Mouse (Mus musculus) stomach, embryonic 16.5 days (tissue): ENCODE data around the gene Pnpla3. TPM values are rescaled to one million over a fixed set of nuclear protein-coding genes. Genes with fewer than 3 reads are reported as not detected.

ENCODE experiments used
- ATAC-seq: fragments of 200-750 bp; cut with Nextera tagmentation; 2 replicates; pipeline ENCODE4 v1.8.0; 2017; ENCODE audit warnings: moderate number of reproducible peaks, moderate TSS enrichment; ENCODE audit not compliant: insufficient read depth, low FRiP score
- H3K27ac ChIP-seq: fragments of 300-500 bp; sonication (generic); 2 replicates; pipeline ENCODE4 v1.5.1; 2014; ENCODE audit warnings: low read length
- H3K27me3 ChIP-seq: fragments of 300-500 bp; sonication (generic); 2 replicates; pipeline ENCODE4 v1.6.1; 2014; ENCODE audit warnings: low read length, control low read depth, mixed read lengths; ENCODE audit not compliant: control insufficient read depth, insufficient read depth
- H3K36me3 ChIP-seq: fragments of 300-500 bp; sonication (generic); 2 replicates; pipeline ENCODE4 v1.6.1; 2014; ENCODE audit warnings: low read length; ENCODE audit not compliant: control insufficient read depth, insufficient read depth
- H3K4me1 ChIP-seq: fragments of 300-500 bp; sonication (generic); 2 replicates; pipeline ENCODE4 v1.6.1; 2014; ENCODE audit warnings: low read length, control low read depth, mixed read lengths; ENCODE audit not compliant: control insufficient read depth, insufficient read depth
- H3K4me2 ChIP-seq: fragments of 300-500 bp; sonication (generic); 2 replicates; pipeline ENCODE4 v1.6.1; 2014; ENCODE audit warnings: low read depth, low read length, mixed read lengths
- H3K4me3 ChIP-seq: fragments of 300-500 bp; sonication (generic); replicated peaks from 2 replicates; pipeline ENCODE4 v1.5.1; 2014; ENCODE audit warnings: mild to moderate bottlenecking, low read length
- H3K9ac ChIP-seq: fragments of 300-500 bp; sonication (generic); 2 replicates; pipeline ENCODE4 v1.6.1; 2014; ENCODE audit warnings: low read length
- H3K9me3 ChIP-seq: fragments of 300-500 bp; sonication (generic); replicated peaks from 2 replicates; pipeline ENCODE4 v1.6.1; 2016; ENCODE audit warnings: low read length, control low read depth; ENCODE audit not compliant: control insufficient read depth
- WGBS: fragments of 180-500 bp; shearing (Covaris S2); extraction: QIAGEN DNeasy Blood & Tissue Kit; methylation state at CpG from one replicate; pipeline ENCODE4 v1.1.7; 2014; 5-methylcytosine and 5-hydroxymethylcytosine counted together
- polyA plus RNA-seq: library from polyadenylated mRNA; unstranded; fragments of >200 nt; fragmentation: Nextera tagmentation; extraction: Ambion mirVana; gene quantifications from 2 replicates; pipeline ENCODE4 v1.2.1, GENCODE M21; 2015

Gene Pnpla3
- polyA plus RNA-seq, 1 experiment from 2014 or later = 1.3 TPM

DNA sequence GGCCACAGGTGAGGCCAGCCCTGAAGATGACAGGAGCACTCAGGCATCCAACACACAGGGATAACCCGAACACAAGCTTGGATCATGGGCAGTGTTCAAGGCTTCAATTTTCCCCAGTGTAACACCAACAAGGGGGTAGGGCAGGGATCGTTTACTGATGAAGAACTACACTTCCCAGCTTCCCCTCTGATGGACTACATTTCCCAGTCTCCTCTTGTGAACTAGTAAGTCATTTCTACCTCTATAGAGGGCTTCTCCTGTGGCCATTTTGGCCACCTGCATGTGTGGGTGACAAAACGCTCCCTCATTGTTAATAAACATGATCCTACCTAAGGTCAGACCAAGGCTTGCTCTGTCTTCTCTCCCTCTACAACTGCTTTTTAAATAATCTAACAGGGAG lies 22.2 kb downstream of the Pnpla3 start:
- H3K4me3 ChIP-seq = no peak overlapping the region
- no peaks in the 10 kb centered on the region for H3K27me3 ChIP-seq
- no peak for ATAC-seq
- 0 out of 2 replicates have a peak, but pooled peaks cover 5% of the 10 kb centered on the region for H3K4me1 ChIP-seq
- H3K36me3 ChIP-seq = no peaks in the 10 kb centered on the region
- 48% methylated on average over 3 of the region's 3 CpGs for WGBS
- H3K9me3 ChIP-seq = no peaks in the 10 kb centered on the region
- H3K27ac ChIP-seq = no peak overlapping the region
- H3K9ac ChIP-seq = no peak overlapping the region
- no peak overlapping the region for H3K4me2 ChIP-seq

DNA sequence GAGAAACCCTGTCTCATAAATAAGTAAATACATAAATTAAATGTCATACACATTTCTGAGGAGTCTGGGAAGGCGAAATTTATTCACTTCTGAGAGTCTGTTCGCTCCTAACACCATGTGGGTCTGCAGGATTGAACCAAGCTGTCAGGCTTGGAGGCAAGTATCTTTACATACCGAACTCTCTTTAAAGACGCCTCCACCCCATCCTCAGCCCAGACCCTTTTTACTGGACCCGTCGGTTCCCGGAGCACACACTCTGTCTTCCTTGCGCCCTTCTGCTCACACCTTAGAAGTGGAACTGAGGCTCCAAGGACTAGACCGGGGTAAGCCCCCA lies 24.1 kb downstream of the Pnpla3 start:
- Histone ChIP-seq H3K9ac (peak overlapping the region; percentile 84), H3K27ac (peak overlapping the region; percentile 95), H3K4me1 (0 out of 2 replicates have a peak, but pooled peaks cover 5% of the 10 kb centered on the region), H3K4me2 (peak overlapping the region; percentile 77), H3K4me3 (peak overlapping the region; percentile 94), H3K27me3 (no peaks in the 10 kb centered on the region), H3K36me3 (0 out of 2 replicates have a peak, but pooled peaks cover 4% of the 10 kb centered on the region), H3K9me3 (no peaks in the 10 kb centered on the region)
- ATAC-seq = no peak
- 2% methylated on average over 9 of the region's 9 CpGs for WGBS

DNA sequence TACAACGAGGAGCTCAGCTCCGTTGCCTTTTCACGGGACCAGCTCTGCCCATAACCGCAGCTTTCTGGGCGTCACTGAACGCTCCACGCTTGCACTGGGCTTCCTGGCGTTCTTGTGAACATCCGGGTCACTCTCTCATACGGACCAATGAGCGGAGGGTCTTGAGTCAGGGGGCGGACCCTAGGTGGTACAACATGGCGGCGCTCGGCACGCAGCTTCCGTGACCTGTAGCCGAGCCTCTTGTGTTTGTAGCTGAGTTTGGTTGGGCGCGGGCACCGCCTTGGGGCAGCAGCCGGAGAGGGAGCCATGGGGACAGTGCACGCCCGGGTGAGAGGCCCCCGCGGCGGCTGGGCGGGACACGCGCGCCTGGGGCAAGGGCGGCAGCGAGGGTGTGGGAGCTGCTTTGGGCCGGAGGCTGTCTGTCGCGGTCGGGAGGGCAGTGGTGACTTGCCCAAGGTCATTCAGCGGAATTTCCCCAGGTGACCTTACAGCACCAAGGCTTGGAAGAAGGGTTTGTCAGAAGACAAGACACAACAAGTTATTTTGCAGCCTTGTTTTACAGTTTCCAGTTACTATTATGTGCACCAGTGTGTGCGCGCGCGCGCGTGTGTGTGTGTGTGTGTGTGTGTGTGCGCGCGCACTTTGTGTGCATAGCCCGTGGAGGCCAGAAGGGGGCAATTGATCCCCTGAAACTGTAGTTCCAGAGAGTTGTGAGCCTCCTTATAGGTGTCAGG lies 24.6 kb downstream of the Pnpla3 start, which contains the start of gene Samm50:
TSS of gene Samm50 (plus strand) at position 184 of the 734 bp plus-strand sequence.
- Histone ChIP-seq H3K4me1 (0 out of 2 replicates have a peak, but pooled peaks cover 5% of the 10 kb centered on the region), H3K36me3 (0 out of 2 replicates have a peak, but pooled peaks cover 6% of the 10 kb centered on the region), H3K27ac (peak within 1 kb of the TSS; percentile 95), H3K4me2 (peak within 1 kb of the TSS; percentile 77), H3K9me3 (no peaks in the 10 kb centered on the region), H3K27me3 (no peaks in the 10 kb centered on the region), H3K9ac (peak within 1 kb of the TSS; percentile 94), H3K4me3 (peak within 1 kb of the TSS; percentile 94)
- WGBS = 3% methylated on average over 48 of the region's 48 CpGs
- peak; percentile 98 for ATAC-seq

DNA sequence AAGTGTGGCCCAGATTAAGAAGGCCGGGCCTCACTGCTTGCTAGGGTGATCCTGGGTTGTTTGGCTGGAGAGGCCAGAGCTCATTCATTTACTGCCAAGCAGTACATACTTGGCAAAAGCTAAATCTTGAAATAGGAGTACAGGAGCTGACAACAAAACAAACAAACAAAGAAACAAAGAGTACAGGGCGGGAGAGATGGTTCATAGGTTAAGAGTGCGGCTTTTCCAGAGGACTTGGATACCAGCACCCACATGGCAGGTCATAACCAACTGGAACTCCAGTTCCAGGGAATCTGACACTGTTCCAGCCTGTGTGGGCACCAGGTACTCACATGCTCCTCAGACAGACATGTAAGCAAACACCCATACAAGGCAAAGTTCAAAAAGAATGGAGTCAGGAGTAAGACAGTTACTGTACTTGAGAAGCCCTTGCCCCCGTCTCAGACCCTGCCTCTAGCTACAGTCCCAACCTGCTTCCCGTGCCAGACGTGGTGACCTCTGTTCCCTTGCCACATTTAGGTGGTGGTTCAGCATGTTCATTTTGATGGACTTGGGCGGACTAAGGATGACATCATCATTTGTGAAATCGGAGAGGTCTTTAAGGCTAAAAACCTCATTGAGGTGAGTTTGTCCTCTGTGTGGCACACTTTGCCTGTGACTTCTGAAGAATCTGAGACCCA lies 29.0 kb downstream of the Pnpla3 start:
- Histone ChIP-seq H3K36me3 (peaks cover 30% of the 10 kb centered on the region), H3K27ac (no peak overlapping the region), H3K4me3 (no peak overlapping the region), H3K27me3 (no peaks in the 10 kb centered on the region), H3K9me3 (no peaks in the 10 kb centered on the region), H3K4me1 (0 out of 2 replicates have a peak, but pooled peaks cover 5% of the 10 kb centered on the region), H3K9ac (no peak overlapping the region), H3K4me2 (no peak overlapping the region)
- no peak for ATAC-seq
- 84% methylated on average over 8 of the region's 8 CpGs for WGBS

DNA sequence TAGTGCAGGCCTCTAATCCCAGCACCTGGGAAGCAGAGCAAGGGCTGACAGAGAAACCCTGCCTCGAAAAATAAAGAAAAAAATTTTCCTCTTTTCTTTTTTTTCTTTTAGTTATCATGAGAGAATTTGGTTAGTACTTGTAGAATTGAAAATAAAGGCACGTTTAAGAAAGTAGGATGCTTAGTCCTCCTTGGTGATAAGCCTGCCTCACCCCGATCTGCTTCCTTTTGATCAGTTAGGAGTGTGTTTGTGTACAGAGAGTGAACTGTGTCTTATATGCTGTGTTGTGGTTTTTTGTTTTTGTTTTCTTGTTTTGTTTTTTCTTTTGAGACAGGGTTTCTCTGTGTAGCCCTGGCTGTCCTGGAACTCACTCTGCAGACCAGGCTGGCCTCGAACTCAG lies 39.7 kb downstream of the Pnpla3 start:
- peaks cover 40% of the 10 kb centered on the region for H3K36me3 ChIP-seq

DNA sequence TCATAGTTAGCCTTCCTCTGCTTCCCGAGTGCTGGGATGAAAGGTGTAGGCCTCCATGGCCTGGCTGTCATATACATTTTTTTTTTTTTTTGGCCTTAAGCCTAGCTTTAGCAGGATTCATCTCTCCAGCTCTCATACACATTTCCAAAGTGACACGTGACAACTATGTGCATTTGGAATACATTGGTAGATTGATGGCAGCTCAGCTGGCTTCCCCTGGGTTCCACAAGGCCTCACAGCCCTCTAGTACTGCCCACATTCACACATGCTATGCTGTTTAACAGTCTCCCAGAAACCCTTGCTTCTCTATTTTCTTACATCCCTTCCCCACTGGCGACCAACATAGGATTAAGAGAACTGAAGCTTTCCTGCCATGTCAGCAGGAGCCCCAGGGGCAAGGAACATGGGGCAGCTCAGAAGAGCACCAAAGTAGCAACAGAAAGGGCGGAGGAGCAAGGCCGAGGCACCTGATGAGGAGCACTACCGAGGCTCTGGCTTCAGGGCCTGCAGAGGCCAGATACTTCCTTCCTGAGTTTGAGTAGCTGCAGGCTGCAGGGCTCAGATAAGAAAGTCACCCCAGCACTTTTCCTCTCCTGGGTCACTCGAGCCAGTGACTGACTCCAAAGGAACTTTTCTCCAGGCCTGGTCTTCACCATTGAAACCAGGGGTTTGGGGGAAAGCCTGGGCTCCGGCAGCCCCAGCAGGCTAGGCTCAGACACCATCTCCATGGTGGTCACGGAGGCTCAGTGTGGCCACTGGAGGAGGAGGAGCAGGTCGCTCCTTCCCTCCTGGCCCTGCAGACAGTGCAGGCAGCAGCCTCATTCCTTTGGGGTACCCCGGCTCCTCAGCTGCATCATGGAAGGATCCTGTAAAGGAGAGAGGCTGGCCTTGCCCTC lies 42.1 kb downstream of the Pnpla3 start:
- Histone ChIP-seq H3K4me2 (no peak overlapping the region), H3K4me1 (0 out of 2 replicates have a peak, but pooled peaks cover 3% of the 10 kb centered on the region), H3K4me3 (no peak overlapping the region), H3K9me3 (no peaks in the 10 kb centered on the region), H3K27ac (no peak overlapping the region), H3K27me3 (no peaks in the 10 kb centered on the region), H3K36me3 (peaks cover 32% of the 10 kb centered on the region), H3K9ac (no peak overlapping the region)
- peak; percentile 11; the same call in 1 of the 2 replicates for ATAC-seq
- 80% methylated on average over 11 of the region's 11 CpGs for WGBS

More for the DNA sequence above, 39.7 kb downstream of the Pnpla3 start:
- Histone ChIP-seq H3K4me2 (no peak overlapping the region), H3K27me3 (no peaks in the 10 kb centered on the region), H3K4me3 (no peak overlapping the region), H3K27ac (no peak overlapping the region), H3K9me3 (no peaks in the 10 kb centered on the region), H3K4me1 (0 out of 2 replicates have a peak, but pooled peaks cover under 1% of the 10 kb centered on the region), H3K9ac (no peak overlapping the region)
- 93% methylated on average over 4 of the region's 4 CpGs for WGBS
- no peak for ATAC-seq

DNA sequence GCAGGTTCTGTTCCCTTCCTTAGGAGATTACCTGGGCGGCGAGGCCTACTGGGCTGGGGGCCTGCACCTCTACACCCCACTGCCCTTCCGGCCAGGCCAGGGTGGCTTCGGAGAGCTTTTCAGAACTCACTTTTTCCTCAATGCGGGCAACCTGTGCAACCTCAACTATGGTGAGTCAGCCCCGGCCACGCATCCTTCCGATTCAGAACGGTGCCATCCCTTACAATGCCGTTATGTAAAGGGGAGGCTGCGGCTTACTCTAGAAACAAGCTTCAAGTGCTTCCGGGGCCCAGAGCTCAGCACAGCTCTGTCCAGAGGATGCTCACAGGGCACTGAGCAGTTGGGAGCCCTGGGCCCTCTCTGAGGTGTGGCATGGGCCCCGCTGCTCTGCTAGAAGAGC lies 42.8 kb downstream of the Pnpla3 start:
- Histone ChIP-seq H3K4me2 (no peak overlapping the region), H3K9ac (no peak overlapping the region), H3K27me3 (no peaks in the 10 kb centered on the region), H3K36me3 (peaks cover 32% of the 10 kb centered on the region), H3K9me3 (no peaks in the 10 kb centered on the region), H3K4me1 (0 out of 2 replicates have a peak, but pooled peaks cover 3% of the 10 kb centered on the region), H3K4me3 (no peak overlapping the region), H3K27ac (no peak overlapping the region)
- ATAC-seq = no peak
- WGBS = 93% methylated on average over 13 of the region's 13 CpGs

DNA sequence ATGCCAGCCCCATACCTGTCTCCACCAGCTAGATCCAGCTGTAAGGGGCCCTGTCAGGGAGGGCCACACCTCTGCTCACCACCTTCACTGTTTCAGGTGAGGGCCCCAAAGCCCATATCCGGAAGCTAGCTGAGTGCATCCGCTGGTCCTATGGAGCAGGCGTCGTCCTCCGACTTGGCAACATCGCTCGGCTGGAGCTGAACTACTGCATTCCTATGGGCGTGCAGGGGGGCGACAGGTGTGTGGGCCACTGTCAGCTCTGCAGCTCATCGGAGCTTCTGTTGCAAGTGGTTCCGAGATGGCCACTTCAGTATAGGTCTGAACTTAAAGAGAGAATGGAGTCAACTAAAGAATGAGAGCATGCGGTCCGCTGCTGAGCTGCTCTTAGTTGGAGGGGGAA lies 43.3 kb downstream of the Pnpla3 start:
- Histone ChIP-seq H3K9me3 (no peaks in the 10 kb centered on the region), H3K4me2 (no peak overlapping the region), H3K4me1 (0 out of 2 replicates have a peak, but pooled peaks cover 3% of the 10 kb centered on the region), H3K9ac (no peak overlapping the region), H3K36me3 (peaks cover 30% of the 10 kb centered on the region), H3K27me3 (no peaks in the 10 kb centered on the region), H3K4me3 (no peak overlapping the region), H3K27ac (no peak overlapping the region)
- WGBS = 88% methylated on average over 13 of the region's 13 CpGs
- ATAC-seq = no peak
